Mouse (Mus musculus): ENCODE measurements around the gene Olfr149. TPM values are rescaled to one million over a fixed set of nuclear protein-coding genes. Genes with fewer than 3 reads are reported as not detected.

The Olfr149 gene
- polyA plus RNA-seq, 1 experiment from 2014 or later, result not detected

Other genes starting within 250 kb of the Olfr149 start
- gene Olfr955, start 235.2 kb downstream of the Olfr149 start, polyA plus RNA-seq (2016; fragmentation: Nextera tagmentation; extraction: Ambion mirVana), result not detected in 2 replicates
- gene Olfr44, start 213.1 kb downstream of the Olfr149 start, polyA plus RNA-seq (2016; fragmentation: Nextera tagmentation; extraction: Ambion mirVana), result not detected in 2 replicates
- not detected in 2 replicates for gene Olfr957, start 191.3 kb downstream of the Olfr149 start, polyA plus RNA-seq (2016; fragmentation: Nextera tagmentation; extraction: Ambion mirVana)
- gene Olfr958, start 153.1 kb downstream of the Olfr149 start, polyA plus RNA-seq (2016; fragmentation: Nextera tagmentation; extraction: Ambion mirVana), result not detected in 2 replicates
- not detected in 2 replicates for gene Olfr959, start 131.5 kb downstream of the Olfr149 start, polyA plus RNA-seq (2016; fragmentation: Nextera tagmentation; extraction: Ambion mirVana)
- 4.0 and 4.2 TPM in 2 replicates for gene AW551984, start 102.7 kb downstream of the Olfr149 start, polyA plus RNA-seq (2016; fragmentation: Nextera tagmentation; extraction: Ambion mirVana)
- gene Olfr148, start 96.5 kb downstream of the Olfr149 start, polyA plus RNA-seq (2016; fragmentation: Nextera tagmentation; extraction: Ambion mirVana), result not detected in 2 replicates
- not detected in 2 replicates for gene Olfr960, start 85.7 kb downstream of the Olfr149 start, polyA plus RNA-seq (2016; fragmentation: Nextera tagmentation; extraction: Ambion mirVana)
- not detected in 2 replicates for gene Olfr961, start 62.0 kb downstream of the Olfr149 start, polyA plus RNA-seq (2016; fragmentation: Nextera tagmentation; extraction: Ambion mirVana)
- gene Olfr963, start 39.9 kb downstream of the Olfr149 start, polyA plus RNA-seq (2016; fragmentation: Nextera tagmentation; extraction: Ambion mirVana), result not detected in 2 replicates
- gene Olfr965, start 4.2 kb upstream of the Olfr149 start, polyA plus RNA-seq (2016; fragmentation: Nextera tagmentation; extraction: Ambion mirVana), result not detected in 2 replicates
- gene Olfr150, start 23.9 kb upstream of the Olfr149 start, polyA plus RNA-seq (2016; fragmentation: Nextera tagmentation; extraction: Ambion mirVana), result not detected in 2 replicates
- not detected in 2 replicates for gene Olfr967, start 39.1 kb upstream of the Olfr149 start, polyA plus RNA-seq (2016; fragmentation: Nextera tagmentation; extraction: Ambion mirVana)
- not detected in 2 replicates for gene Olfr968, start 76.1 kb upstream of the Olfr149 start, polyA plus RNA-seq (2016; fragmentation: Nextera tagmentation; extraction: Ambion mirVana)
- not detected in 2 replicates for gene Olfr969, start 83.8 kb upstream of the Olfr149 start, polyA plus RNA-seq (2016; fragmentation: Nextera tagmentation; extraction: Ambion mirVana)
- gene Olfr970, start 101.7 kb upstream of the Olfr149 start, polyA plus RNA-seq (2016; fragmentation: Nextera tagmentation; extraction: Ambion mirVana), result not detected in 2 replicates
- not detected in 2 replicates for gene Olfr971, start 129.8 kb upstream of the Olfr149 start, polyA plus RNA-seq (2016; fragmentation: Nextera tagmentation; extraction: Ambion mirVana)
- not detected in 2 replicates for gene Olfr972, start 159.3 kb upstream of the Olfr149 start, polyA plus RNA-seq (2016; fragmentation: Nextera tagmentation; extraction: Ambion mirVana)
- gene Olfr229, start 200.2 kb upstream of the Olfr149 start, polyA plus RNA-seq (2016; fragmentation: Nextera tagmentation; extraction: Ambion mirVana), result not detected in 2 replicates
- gene Olfr974, start 230.4 kb upstream of the Olfr149 start, polyA plus RNA-seq (2016; fragmentation: Nextera tagmentation; extraction: Ambion mirVana), result not detected in 2 replicates
- not detected in 2 replicates for gene Olfr975, start 244.9 kb upstream of the Olfr149 start, polyA plus RNA-seq (2016; fragmentation: Nextera tagmentation; extraction: Ambion mirVana)